Mouse (Mus musculus) spleen, adult 2 months (tissue): ENCODE data around the gene Sergef. TPM values are rescaled to one million over a fixed set of nuclear protein-coding genes. Genes with fewer than 3 reads are reported as not detected.
A peak's percentile ranks its signal among the peaks of the same experiment; 100 is the strongest.

Experiments used
- DNase-seq, 2 experiments: peaks; one replicate each; pipeline versions ENCODE4 v3.0.0 to v3.0.0-alpha.2; 2012 to 2021; ENCODE audit warnings: low spot score in 2 of 2, low read depth in 1 of 2
- H3K27ac ChIP-seq: fragments of 200-500 bp; 2 replicates; pipeline ENCODE4 v1.5.1; 2012; ENCODE audit warnings: low read length, inconsistent platforms; ENCODE audit not compliant: insufficient read depth
- H3K27me3 ChIP-seq: fragments of 200-500 bp; 2 replicates; pipeline ENCODE4 v1.6.1; 2012; ENCODE audit warnings: mild to moderate bottlenecking, moderate library complexity, low read length, inconsistent platforms; ENCODE audit not compliant: control insufficient read depth, insufficient read depth
- H3K36me3 ChIP-seq: fragments of 200-500 bp; 2 replicates; pipeline ENCODE4 v1.6.1; 2012; ENCODE audit warnings: mild to moderate bottlenecking, low read length, inconsistent platforms; ENCODE audit not compliant: control insufficient read depth, insufficient read depth
- H3K4me1 ChIP-seq: fragments of 200-500 bp; 2 replicates; pipeline ENCODE4 v1.6.1; 2011; ENCODE audit warnings: inconsistent platforms; ENCODE audit not compliant: control insufficient read depth, insufficient read depth, insufficient read length
- H3K4me3 ChIP-seq: fragments of 200-500 bp; 2 replicates; pipeline ENCODE4 v1.5.1; 2011; ENCODE audit warnings: mild to moderate bottlenecking, inconsistent platforms; ENCODE audit not compliant: insufficient read depth, insufficient read length; ENCODE audit errors: extremely low read depth
- CTCF ChIP-seq: fragments of 200-500 bp; IDR thresholded peaks from 2 replicates; pipeline ENCODE4 v1.5.1; 2011; ENCODE audit warnings: mild to moderate bottlenecking, inconsistent platforms; ENCODE audit not compliant: insufficient read depth, insufficient read length, insufficient replicate concordance; ENCODE audit errors: extremely low read depth
- POLR2A ChIP-seq: fragments of 200-500 bp; IDR thresholded peaks from 2 replicates; pipeline ENCODE4 v1.6.1; 2011; ENCODE audit warnings: low read depth, low read length, inconsistent platforms
- WGBS: fragments of 180-500 bp; shearing (Covaris S2); methylation state at CpG from one replicate; pipeline ENCODE4 v1.1.7; 2018; 5-methylcytosine and 5-hydroxymethylcytosine counted together
- polyA plus RNA-seq: library from polyadenylated mRNA; depleted of rRNA; stranded (reverse); fragments of >200 nt; gene quantifications from 2 replicates; pipeline ENCODE4 v1.2.3, GENCODE M21; 2012

The Sergef gene
- polyA plus RNA-seq, 1 experiment = 7.4 TPM

DNA sequence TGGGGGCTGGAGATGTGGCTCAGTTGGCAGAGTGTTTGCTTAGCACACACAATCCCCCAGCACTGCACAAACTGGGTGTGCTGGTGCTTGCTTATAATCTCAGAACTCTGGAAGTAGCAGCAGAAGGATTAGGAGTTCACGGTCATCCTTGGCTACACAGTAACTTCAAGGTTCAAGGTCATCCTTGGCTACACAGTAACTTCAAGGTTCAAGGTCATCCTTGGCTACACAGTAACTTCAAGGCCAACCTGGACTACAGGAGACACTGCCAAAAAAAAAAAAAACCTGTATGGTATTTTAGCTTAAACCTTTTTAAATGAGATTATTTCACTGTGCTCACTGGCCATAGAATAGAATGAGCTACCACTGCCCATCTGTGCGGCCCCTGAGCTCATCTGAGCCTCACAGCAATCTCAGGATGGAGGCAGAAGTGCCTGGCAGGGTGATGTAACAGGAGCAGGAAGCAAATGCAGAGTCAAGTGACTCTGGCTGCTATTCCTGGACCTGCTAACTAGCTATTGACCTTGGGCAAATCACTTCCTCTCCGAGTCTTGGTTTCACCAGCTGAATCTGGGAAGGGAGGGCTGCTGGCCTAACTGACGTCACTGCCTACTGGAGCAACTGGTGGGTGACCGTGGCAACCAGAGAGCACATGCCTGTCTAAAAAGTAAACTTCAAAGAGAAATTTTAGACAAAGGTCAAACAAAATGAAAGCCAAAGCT lies 24.2 kb downstream of the Sergef start:
- no peak overlapping the region for H3K27ac ChIP-seq
- DNase-seq = no peak
- TF ChIP-seq POLR2A = no peak
- no peak for TF ChIP-seq CTCF
- no peaks in the 10 kb centered on the region for H3K27me3 ChIP-seq
- no peaks in the 10 kb centered on the region; the same call in 1 of the 2 replicates for H3K4me1 ChIP-seq
- H3K36me3 ChIP-seq = peaks cover 11% of the 10 kb centered on the region
- WGBS = 40% methylated on average over 5 of the region's 5 CpGs
- no peak overlapping the region for H3K4me3 ChIP-seq

DNA sequence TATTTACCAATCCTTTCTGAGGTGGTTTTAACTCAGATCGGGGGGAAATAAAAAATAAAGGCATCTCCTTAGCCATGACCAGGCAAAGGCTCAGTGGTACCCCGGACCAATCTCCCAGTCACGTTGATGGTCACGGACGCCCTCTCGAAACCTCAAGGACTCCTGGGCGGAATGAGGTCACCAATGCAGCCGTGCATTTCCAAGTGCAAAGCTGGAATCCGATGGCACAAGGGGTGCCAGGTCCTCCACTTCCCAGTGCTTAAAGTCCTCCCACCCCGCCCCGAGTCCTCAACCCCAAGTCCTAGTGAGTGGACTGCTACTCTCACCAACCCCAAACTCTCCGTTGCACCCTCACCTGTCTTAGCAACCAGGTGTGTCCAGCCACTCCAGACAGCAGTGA lies 25.3 kb downstream of the Sergef start:
- TF ChIP-seq POLR2A = no peak
- TF ChIP-seq CTCF = no peak
- no peak for DNase-seq
- H3K4me1 ChIP-seq = no peaks in the 10 kb centered on the region; the same call in 1 of the 2 replicates
- peaks cover 7% of the 10 kb centered on the region for H3K36me3 ChIP-seq
- no peak overlapping the region for H3K27ac ChIP-seq
- WGBS = 95% methylated on average over 12 of the region's 12 CpGs
- no peaks in the 10 kb centered on the region for H3K27me3 ChIP-seq
- H3K4me3 ChIP-seq = no peak overlapping the region

DNA sequence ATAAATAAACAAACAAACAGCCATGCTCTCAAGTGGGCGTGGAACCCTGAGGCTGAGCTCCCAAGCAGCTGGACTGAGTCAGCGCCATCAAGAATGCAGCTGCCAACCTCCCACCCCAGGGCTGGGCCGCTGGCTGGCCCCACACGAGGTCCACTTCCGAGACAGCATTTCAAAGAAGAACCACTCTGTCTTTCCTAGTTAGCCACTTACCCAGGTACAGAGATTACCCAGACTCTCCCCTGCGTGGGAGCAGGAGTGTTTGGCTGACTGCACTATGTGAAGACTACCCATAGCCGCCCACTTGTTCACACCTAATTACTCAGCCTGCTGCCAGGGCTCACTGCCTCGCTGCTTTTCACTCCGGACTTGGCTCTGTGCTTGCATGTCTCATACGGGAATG lies 26.5 kb downstream of the Sergef start:
- H3K4me1 ChIP-seq = no peaks in the 10 kb centered on the region; the same call in 1 of the 2 replicates
- DNase-seq = no peak
- 94% methylated on average over 10 of the region's 10 CpGs for WGBS
- no peak overlapping the region for H3K27ac ChIP-seq
- H3K27me3 ChIP-seq = no peaks in the 10 kb centered on the region
- TF ChIP-seq CTCF (no peak), POLR2A (no peak)
- 0 out of 2 replicates have a peak, but pooled peaks cover 3% of the 10 kb centered on the region for H3K36me3 ChIP-seq
- H3K4me3 ChIP-seq = no peak overlapping the region

DNA sequence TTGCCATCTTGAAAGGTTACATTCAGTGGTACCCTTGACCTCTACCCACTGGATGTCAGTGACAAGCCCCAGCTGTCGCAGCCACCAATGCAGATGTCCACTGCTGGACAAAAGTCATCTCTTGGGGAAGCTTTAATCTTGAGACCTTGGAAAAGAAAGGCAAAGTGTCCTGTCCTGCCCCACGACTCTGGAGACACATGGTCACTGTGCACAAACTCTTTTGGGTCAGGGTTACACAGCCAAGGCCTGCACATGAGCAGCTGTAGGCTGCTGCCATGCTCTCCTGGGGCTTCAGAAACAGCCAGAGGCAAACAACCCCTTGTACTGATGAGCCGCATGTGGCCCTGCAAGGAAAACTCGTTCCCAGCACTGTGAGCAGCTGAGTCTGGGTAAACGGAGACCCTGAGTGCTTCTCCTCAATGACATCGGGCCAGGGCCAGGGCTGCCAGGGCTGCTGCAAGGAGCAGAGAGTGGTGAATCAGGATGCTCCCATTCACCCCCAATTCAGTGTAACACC lies 27.1 kb downstream of the Sergef start:
- WGBS = 90% methylated on average over 6 of the region's 6 CpGs
- TF ChIP-seq POLR2A = no peak
- no peak for TF ChIP-seq CTCF
- H3K4me3 ChIP-seq = no peak overlapping the region
- DNase-seq = no peak
- 0 out of 2 replicates have a peak, but pooled peaks cover 3% of the 10 kb centered on the region for H3K36me3 ChIP-seq
- peaks cover under 1% of the 10 kb centered on the region; the same call in 1 of the 2 replicates for H3K4me1 ChIP-seq
- H3K27me3 ChIP-seq = no peaks in the 10 kb centered on the region
- no peak overlapping the region for H3K27ac ChIP-seq

DNA sequence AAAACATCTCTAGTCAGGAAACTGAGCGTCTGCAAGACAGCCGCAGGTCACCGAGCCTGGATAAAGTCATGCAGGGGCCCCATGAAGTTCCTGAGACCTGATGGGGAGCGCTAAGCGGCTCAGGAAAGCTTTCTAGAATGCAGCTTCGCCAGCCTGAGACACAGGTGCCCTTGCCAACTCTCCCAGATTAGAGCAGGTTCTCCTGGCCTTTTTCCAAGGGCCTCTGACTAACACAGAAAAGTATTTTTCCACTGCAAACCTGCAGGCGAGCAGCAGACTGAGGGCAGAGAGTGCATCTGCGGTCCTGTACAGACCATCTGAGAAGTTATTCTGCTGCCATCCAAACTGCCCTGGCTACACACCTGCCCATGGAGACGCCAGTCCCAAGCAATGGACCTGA lies 27.6 kb downstream of the Sergef start:
- 0 out of 2 replicates have a peak, but pooled peaks cover 3% of the 10 kb centered on the region for H3K36me3 ChIP-seq
- H3K27me3 ChIP-seq = no peaks in the 10 kb centered on the region
- H3K4me3 ChIP-seq = no peak overlapping the region
- peaks cover 3% of the 10 kb centered on the region; the same call in 1 of the 2 replicates for H3K4me1 ChIP-seq
- no peak for DNase-seq
- no peak overlapping the region for H3K27ac ChIP-seq
- TF ChIP-seq POLR2A (no peak), CTCF (no peak)
- 91% methylated on average over 9 of the region's 9 CpGs for WGBS

DNA sequence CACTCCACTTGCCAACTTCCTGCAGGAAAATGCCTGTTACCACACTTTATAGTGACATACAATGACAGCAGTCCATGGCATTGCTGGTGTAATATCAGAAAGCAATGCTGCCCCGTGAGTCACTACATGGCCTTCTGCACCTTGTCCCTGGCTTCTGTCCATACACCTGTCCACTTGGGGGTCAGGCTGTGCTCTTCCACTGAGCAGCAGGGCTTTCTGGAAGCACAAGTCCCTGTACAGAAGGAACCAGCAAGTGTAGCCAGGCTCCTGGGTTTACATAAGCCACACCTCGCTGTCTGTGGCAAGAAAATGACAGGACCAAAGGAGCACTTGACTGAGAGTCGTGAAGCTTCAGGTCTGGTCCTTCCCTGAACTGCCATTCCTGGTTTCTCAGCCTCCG lies 30.3 kb downstream of the Sergef start:
- Histone ChIP-seq H3K4me3 (no peak overlapping the region), H3K36me3 (0 out of 2 replicates have a peak, but pooled peaks cover 3% of the 10 kb centered on the region), H3K27ac (no peak overlapping the region), H3K27me3 (no peaks in the 10 kb centered on the region), H3K4me1 (peaks cover 3% of the 10 kb centered on the region; the same call in 1 of the 2 replicates)
- DNase-seq = no peak
- 90% methylated on average over 4 of the region's 4 CpGs for WGBS
- TF ChIP-seq POLR2A (no peak), CTCF (no peak)

DNA sequence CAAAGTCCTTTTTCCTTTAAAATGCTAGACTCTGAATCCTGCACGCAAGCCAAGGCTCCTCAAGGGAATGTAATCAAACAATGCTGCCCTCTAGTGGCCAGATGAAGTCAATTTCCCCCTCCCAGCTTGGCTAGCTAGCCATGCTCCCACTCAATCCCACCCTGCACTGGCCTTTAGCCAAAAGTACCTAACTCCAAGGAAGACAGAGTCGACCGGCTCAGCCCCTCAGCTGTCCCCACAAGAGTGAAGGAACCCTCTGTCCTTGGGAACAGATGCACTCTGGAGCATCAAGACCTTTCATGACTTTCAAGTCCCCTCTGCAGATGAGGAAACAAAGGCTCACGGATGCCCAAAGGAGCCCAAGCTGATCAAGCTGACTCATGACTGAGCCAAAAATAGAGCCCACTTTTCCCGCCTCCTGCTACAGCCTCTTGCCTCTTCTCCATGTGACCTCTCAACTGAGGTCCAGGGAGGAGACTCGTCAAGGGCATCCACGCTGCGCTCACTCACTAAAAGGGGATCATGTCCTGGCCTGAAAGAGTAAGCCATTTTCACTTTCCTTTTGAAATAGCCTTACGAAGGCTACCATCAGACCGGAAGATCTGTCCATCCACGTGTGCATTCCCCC lies 32.1 kb downstream of the Sergef start:
- 43% methylated on average over 11 of the region's 11 CpGs for WGBS

More for the DNA sequence above, 32.1 kb downstream of the Sergef start:
- Histone ChIP-seq H3K36me3 (0 out of 2 replicates have a peak, but pooled peaks cover 3% of the 10 kb centered on the region), H3K27me3 (no peaks in the 10 kb centered on the region), H3K27ac (peak overlapping the region; percentile 76), H3K4me1 (peaks cover 3% of the 10 kb centered on the region; the same call in 1 of the 2 replicates), H3K4me3 (no peak overlapping the region)
- TF ChIP-seq CTCF (peak; percentile 30; the same call in 1 of the 2 replicates), POLR2A (no peak)
- DNase-seq = peak; percentile 8 to 46
